Mouse (Mus musculus): Measurements from ENCODE around the gene Olfr541.

GRCm38 (mm10) chr7:140721095-140721494 lies 24.0 kb downstream of the Olfr541 start:
- no peak for TF ChIP-seq CTCF (IDR thresholded peaks at IDR 0.05; ENCODE audit: insufficient read depth, low read length)
- no peak for TF ChIP-seq POLR2A (IDR thresholded peaks at IDR 0.05; ENCODE audit: borderline replicate concordance, extremely low read depth, low read depth, low read length)

Data from lung, adult 2 months (tissue).